Mouse (Mus musculus): Measurements from ENCODE around the gene H2al1d. TPM values are rescaled to one million over a fixed set of nuclear protein-coding genes. Genes with fewer than 3 reads are reported as not detected.

The H2al1d gene
- polyA plus RNA-seq, 1 experiment from 2014 or later, result not detected

DNA sequence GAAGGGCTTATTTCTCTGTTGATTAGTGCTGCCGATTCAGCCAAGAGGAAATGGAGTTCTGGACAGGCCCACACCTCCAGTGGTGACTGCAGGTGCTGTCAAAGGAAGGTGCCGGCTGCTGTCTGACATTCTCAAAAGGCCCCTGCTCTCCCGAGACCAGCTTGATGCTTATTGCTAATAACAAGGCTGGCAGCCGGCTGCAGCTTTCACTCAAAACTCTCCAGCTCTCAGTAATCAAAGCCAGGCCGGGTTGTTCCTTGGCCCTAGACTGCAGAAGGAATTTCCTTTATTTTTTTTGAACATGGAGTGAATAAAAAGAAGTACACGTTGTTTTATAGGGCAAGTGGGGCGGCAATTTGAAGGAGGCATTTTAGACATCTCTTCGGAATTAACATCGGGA lies 37.1 kb downstream of the H2al1d start:
- ATAC-seq (ENCODE audit: insufficient read depth, low FRiP score, low TSS enrichment) (no peak), DNase-seq (ENCODE audit: low spot score) (no peak)
- no peak overlapping the region for H3K27ac ChIP-seq (ENCODE audit: low read depth, low read length)
- H3K9me3 ChIP-seq (ENCODE audit: control insufficient read depth, low read length), result no peaks in the 10 kb centered on the region
- no peak overlapping the region for H3K4me3 ChIP-seq (ENCODE audit: low read depth, low read length)
- WGBS, result 72% methylated on average over 9 of the region's 9 CpGs
- H3K36me3 ChIP-seq (ENCODE audit: control insufficient read depth, insufficient read depth, low read length), result no peaks in the 10 kb centered on the region
- no peaks in the 10 kb centered on the region for H3K27me3 ChIP-seq (ENCODE audit: control insufficient read depth, insufficient read depth, low read length)
- no peak overlapping the region for H3K9ac ChIP-seq (ENCODE audit: low read length)
- H3K4me2 ChIP-seq (ENCODE audit: low read depth), result no peak overlapping the region
- H3K4me1 ChIP-seq (ENCODE audit: control insufficient read depth, insufficient read depth, low read length), result no peaks in the 10 kb centered on the region

- Histone ChIP-seq H3K4me3 (ENCODE audit: low read depth, low read length) (no peak overlapping the region), H3K9ac (ENCODE audit: low read length) (no peak overlapping the region), H3K4me1 (ENCODE audit: control insufficient read depth, insufficient read depth, low read length) (no peaks in the 10 kb centered on the region), H3K36me3 (ENCODE audit: control insufficient read depth, insufficient read depth, low read length) (no peaks in the 10 kb centered on the region), H3K27ac (ENCODE audit: low read depth, low read length) (no peak overlapping the region), H3K4me2 (ENCODE audit: low read depth) (no peak overlapping the region), H3K27me3 (ENCODE audit: control insufficient read depth, insufficient read depth, low read length) (no peaks in the 10 kb centered on the region), H3K9me3 (ENCODE audit: control insufficient read depth, low read length) (no peaks in the 10 kb centered on the region)
- no peak for DNase-seq (ENCODE audit: low spot score)
- ATAC-seq (ENCODE audit: insufficient read depth, low FRiP score, low TSS enrichment), result no peak
- 93% methylated on average over 3 of the region's 3 CpGs for WGBS
Observed at GRCm38 (mm10) chrX:11346756-11347155, 38.1 kb downstream of the H2al1d start.

Other genes starting within 250 kb of the H2al1d start
- not detected in 2 replicates for gene H2al1a, start 9.6 kb upstream of the H2al1d start, polyA plus RNA-seq (2014; fragmentation: Nextera tagmentation; extraction: Ambion mirVana)
- gene H2al1b, start 6.4 kb upstream of the H2al1d start, polyA plus RNA-seq (2014; fragmentation: Nextera tagmentation; extraction: Ambion mirVana), result not detected in 2 replicates
- gene H2al1c, start 3.2 kb upstream of the H2al1d start, polyA plus RNA-seq (2014; fragmentation: Nextera tagmentation; extraction: Ambion mirVana), result not detected in 2 replicates
- not detected in 2 replicates for gene H2al1e, start 3.1 kb downstream of the H2al1d start, polyA plus RNA-seq (2014; fragmentation: Nextera tagmentation; extraction: Ambion mirVana)
- gene H2al1f, start 6.3 kb downstream of the H2al1d start, polyA plus RNA-seq (2014; fragmentation: Nextera tagmentation; extraction: Ambion mirVana), result not detected in 2 replicates
- not detected in 2 replicates for gene H2al1g, start 9.4 kb downstream of the H2al1d start, polyA plus RNA-seq (2014; fragmentation: Nextera tagmentation; extraction: Ambion mirVana)
- not detected in 2 replicates for gene H2al1h, start 12.7 kb downstream of the H2al1d start, polyA plus RNA-seq (2014; fragmentation: Nextera tagmentation; extraction: Ambion mirVana)
- gene H2al1i, start 15.8 kb downstream of the H2al1d start, polyA plus RNA-seq (2014; fragmentation: Nextera tagmentation; extraction: Ambion mirVana), result not detected in 2 replicates
- not detected in 2 replicates for gene H2al1j, start 19.0 kb downstream of the H2al1d start, polyA plus RNA-seq (2014; fragmentation: Nextera tagmentation; extraction: Ambion mirVana)

Data from neural tube, embryonic 11.5 days (tissue).